Mouse (Mus musculus) sigmoid colon, adult 10 weeks (tissue): ENCODE data around the gene Hist1h2ag. TPM values are rescaled to one million over a fixed set of nuclear protein-coding genes. Genes with fewer than 3 reads are reported as not detected.

Experiments
- polyA plus RNA-seq: library from polyadenylated mRNA; stranded (reverse); fragments of 350-450 nt; fragmentation: Illumina TruSeq; extraction: RNeasy Lipid Tissue Mini Kit (QIAGEN cat#74804); gene quantifications from one replicate; pipeline ENCODE4 v1.2.3, GENCODE M21; 2014; ENCODE audit warnings: low read depth, low replicate concordance

Gene Hist1h2ag
- polyA plus RNA-seq, result not detected

DNA sequence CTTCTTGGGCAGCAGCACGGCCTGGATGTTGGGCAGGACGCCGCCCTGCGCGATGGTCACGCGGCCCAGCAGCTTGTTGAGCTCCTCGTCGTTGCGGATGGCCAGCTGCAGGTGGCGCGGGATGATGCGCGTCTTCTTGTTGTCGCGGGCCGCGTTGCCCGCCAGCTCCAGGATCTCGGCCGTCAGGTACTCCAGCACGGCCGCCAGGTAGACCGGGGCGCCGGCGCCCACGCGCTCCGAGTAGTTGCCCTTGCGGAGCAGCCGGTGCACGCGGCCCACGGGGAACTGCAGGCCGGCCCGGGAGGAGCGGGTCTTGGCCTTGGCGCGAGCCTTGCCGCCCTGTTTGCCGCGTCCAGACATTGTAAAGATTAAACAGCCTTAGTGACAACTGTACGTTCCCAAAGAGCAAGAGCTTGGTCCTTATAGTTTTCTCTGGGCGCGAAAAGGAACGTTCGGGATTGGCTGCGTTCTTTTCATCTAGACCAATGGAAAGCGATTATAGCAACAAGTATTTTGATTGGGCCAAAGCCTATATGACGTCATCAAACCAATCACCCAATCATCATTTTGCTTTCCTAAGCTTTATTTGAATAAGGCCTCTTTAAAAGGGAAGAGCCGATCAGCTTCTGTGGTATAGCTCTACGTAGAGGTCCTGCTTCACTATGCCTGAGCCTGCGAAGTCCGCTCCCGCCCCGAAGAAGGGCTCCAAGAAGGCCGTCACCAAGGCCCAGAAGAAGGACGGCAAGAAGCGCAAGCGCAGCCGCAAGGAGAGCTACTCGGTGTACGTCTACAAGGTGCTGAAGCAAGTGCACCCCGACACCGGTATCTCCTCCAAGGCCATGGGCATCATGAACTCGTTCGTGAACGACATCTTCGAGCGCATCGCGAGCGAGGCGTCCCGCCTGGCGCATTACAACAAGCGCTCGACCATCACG is at the start of gene Hist1h2ag, which contains the start of gene Hist1h2bj:
Gene Hist1h2ag, minus strand, starts transcription at position 377 of the 935 bp plus-strand sequence.
Gene Hist1h2bj, plus strand, starts transcription at position 647 of the 935 bp plus-strand sequence.

GRCm38 (mm10) chr13:22084140-22084539 is 41.4 kb upstream of the Hist1h2ag start, which contains the start of gene Vmn1r188:
TSS of gene Vmn1r188 (plus strand) at chr13:22084440.

DNA sequence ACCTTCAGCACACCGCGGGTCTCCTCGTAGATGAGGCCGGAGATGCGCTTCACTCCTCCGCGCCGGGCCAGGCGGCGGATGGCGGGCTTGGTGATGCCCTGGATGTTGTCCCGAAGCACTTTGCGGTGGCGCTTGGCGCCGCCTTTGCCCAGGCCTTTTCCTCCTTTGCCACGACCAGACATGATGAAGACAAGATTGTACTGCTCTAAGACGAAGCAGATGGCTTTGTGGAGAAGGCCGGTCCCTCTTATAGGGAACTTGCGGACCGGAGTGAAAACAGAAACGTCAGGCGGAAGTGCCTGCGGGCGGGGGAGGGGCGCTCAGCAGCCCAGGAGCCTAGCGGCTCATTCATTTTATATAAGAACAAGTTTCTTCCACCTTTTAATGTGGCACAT is 1.6 kb downstream of the Hist1h2ag start, which contains the start of gene Hist1h4i:
Gene Hist1h4i, minus strand, starts transcription at position 221 of the 395 bp plus-strand sequence.

DNA sequence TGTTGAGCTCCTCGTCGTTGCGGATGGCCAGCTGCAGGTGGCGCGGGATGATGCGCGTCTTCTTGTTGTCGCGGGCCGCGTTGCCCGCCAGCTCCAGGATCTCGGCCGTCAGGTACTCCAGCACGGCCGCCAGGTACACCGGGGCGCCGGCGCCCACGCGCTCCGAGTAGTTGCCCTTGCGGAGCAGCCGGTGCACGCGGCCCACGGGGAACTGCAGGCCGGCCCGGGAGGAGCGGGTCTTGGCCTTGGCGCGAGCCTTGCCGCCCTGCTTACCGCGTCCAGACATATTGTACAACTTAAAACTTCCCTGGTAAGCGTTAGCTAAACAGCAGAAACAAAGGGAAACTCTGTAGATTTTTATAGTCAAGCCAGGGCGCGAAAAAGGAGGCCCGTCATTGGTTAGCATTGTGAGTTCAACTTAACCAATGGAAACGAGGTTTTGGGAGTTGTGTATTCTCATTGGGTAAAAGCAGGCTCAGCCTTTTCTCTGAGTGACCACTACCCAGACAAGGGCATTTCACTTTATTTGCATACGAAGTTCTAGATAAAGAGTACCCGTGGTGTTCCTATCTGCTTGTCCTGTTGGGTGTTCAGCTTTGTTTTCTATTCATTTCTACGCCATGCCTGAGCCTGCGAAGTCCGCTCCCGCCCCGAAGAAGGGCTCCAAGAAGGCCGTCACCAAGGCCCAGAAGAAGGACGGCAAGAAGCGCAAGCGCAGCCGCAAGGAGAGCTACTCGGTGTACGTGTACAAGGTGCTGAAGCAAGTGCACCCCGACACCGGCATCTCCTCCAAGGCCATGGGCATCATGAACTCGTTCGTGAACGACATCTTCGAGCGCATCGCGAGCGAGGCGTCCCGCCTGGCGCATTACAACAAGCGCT is 7.2 kb downstream of the Hist1h2ag start, which contains the start of the genes Hist1h2ah and Hist1h2bk:
Gene Hist1h2ah, minus strand, starts transcription at position 302 of the 882 bp plus-strand sequence.
Gene Hist1h2bk, plus strand, starts transcription at position 604 of the 882 bp plus-strand sequence.

GRCm38 (mm10) chr13:22009642-22010041 is 33.1 kb downstream of the Hist1h2ag start, which contains the start of gene Prss16:
TSS of gene Prss16 (minus strand) at chr13:22009742.

Other genes with a start within 250 kb of the Hist1h2ag start
- gene Hist1h2bq, start 232.7 kb downstream of the Hist1h2ag start, polyA plus RNA-seq, result 1.1 TPM
- not detected for gene Hist1h2ao, start 232.5 kb downstream of the Hist1h2ag start, polyA plus RNA-seq
- not detected for gene Hist1h4m, start 231.2 kb downstream of the Hist1h2ag start, polyA plus RNA-seq
- gene Hist1h4n, start 210.7 kb downstream of the Hist1h2ag start, polyA plus RNA-seq, result not detected
- not detected for gene Hist1h2ap, start 209.4 kb downstream of the Hist1h2ag start, polyA plus RNA-seq
- gene Hist1h2br, start 209.2 kb downstream of the Hist1h2ag start, polyA plus RNA-seq, result 5.3 TPM
- gene Zfp184, start 97.8 kb downstream of the Hist1h2ag start, polyA plus RNA-seq, result 1.9 TPM
- not detected for gene Pom121l2, start 61.8 kb downstream of the Hist1h2ag start, polyA plus RNA-seq
- gene Prss16, start 33.2 kb downstream of the Hist1h2ag start, polyA plus RNA-seq, result 1.4 TPM
- not detected for gene Hist1h2ah, start 7.4 kb downstream of the Hist1h2ag start, polyA plus RNA-seq
- gene Hist1h2bk, start 7.1 kb downstream of the Hist1h2ag start, polyA plus RNA-seq, result not detected
- 6.7 TPM for gene Hist1h4i, start 1.6 kb downstream of the Hist1h2ag start, polyA plus RNA-seq
- not detected for gene Hist1h2bj, start 270 bp upstream of the Hist1h2ag start, polyA plus RNA-seq
- not detected for gene Vmn1r188, start 41.5 kb upstream of the Hist1h2ag start, polyA plus RNA-seq
- gene Vmn1r189, start 62.9 kb upstream of the Hist1h2ag start, polyA plus RNA-seq, result not detected
- not detected for gene Vmn1r191, start 141.0 kb upstream of the Hist1h2ag start, polyA plus RNA-seq
- not detected for gene Vmn1r192, start 148.2 kb upstream of the Hist1h2ag start, polyA plus RNA-seq
- gene Vmn1r193, start 180.2 kb upstream of the Hist1h2ag start, polyA plus RNA-seq, result not detected
- not detected for gene Vmn1r194, start 201.3 kb upstream of the Hist1h2ag start, polyA plus RNA-seq
- gene Vmn1r195, start 227.6 kb upstream of the Hist1h2ag start, polyA plus RNA-seq, result not detected
- not detected for gene Vmn1r196, start 247.0 kb upstream of the Hist1h2ag start, polyA plus RNA-seq